Mouse (Mus musculus) G1E (cell line): ENCODE results near the gene BC005537. TPM values are rescaled to one million over a fixed set of nuclear protein-coding genes. Genes with fewer than 3 reads are reported as not detected.
"Not testable (repeated sequence)": the region's sequence is repeated elsewhere in the genome, so short reads cannot be mapped to it uniquely, and the experiment has no call there.

Experiments
- ATAC-seq: 2 replicates; pipeline ENCODE4 v1.8.0; 2016; ENCODE audit warnings: mild to moderate bottlenecking; ENCODE audit not compliant: insufficient number of reproducible peaks, poor library complexity, low FRiP score, severe bottlenecking; ENCODE audit errors: extremely low read depth
- DNase-seq: peaks from one replicate; pipeline ENCODE4 v3.0.0; 2012; ENCODE audit warnings: low spot score
- H3K27me3 ChIP-seq: 2 replicates; pipeline ENCODE4 v1.6.1; 2012; ENCODE audit warnings: mild to moderate bottlenecking, low read length, inconsistent platforms; ENCODE audit not compliant: insufficient read depth
- H3K36me3 ChIP-seq: replicated peaks from 2 replicates; pipeline ENCODE3; 2012; ENCODE audit warnings: mild to moderate bottlenecking, inconsistent platforms
- H3K4me1 ChIP-seq: 2 replicates; pipeline ENCODE4 v1.6.1; 2012; ENCODE audit warnings: low read depth, low read length, inconsistent platforms, mixed read lengths; ENCODE audit not compliant: insufficient read depth
- H3K4me3 ChIP-seq: 2 replicates; pipeline ENCODE4 v1.5.1; 2012; ENCODE audit warnings: low read depth, mild to moderate bottlenecking, inconsistent platforms, low read length, moderate library complexity, mixed read lengths
- H3K9me3 ChIP-seq: replicated peaks from 2 replicates; pipeline ENCODE4 v1.6.1; 2012; ENCODE audit warnings: inconsistent platforms
- CTCF ChIP-seq: IDR thresholded peaks from 2 replicates; pipeline ENCODE4 v1.5.1; 2012; ENCODE audit warnings: low read depth, low read length, inconsistent platforms, mixed read lengths
- GATA1 ChIP-seq: IDR thresholded peaks from 2 replicates; pipeline ENCODE4 v1.6.1; 2012; ENCODE audit warnings: borderline replicate concordance, low read length, inconsistent platforms, mixed read lengths
- GATA2 ChIP-seq: IDR thresholded peaks from 2 replicates; pipeline ENCODE4 v1.6.1; 2012; ENCODE audit warnings: low read depth, low read length, inconsistent platforms, borderline replicate concordance
- POLR2AphosphoS5 ChIP-seq: IDR thresholded peaks from 2 replicates; pipeline ENCODE4 v1.6.1; 2012; ENCODE audit warnings: low read depth, low read length, inconsistent platforms; ENCODE audit not compliant: insufficient replicate concordance
- TAL1 ChIP-seq: conservative IDR thresholded peaks from 2 replicates; pipeline ENCODE4 v1.6.1; 2012; ENCODE audit warnings: low read depth, low read length, inconsistent platforms, mixed read lengths
- polyA plus RNA-seq: library from polyadenylated mRNA; stranded (reverse); fragments of >175 nt; gene quantifications from 2 replicates; pipeline ENCODE4 v1.2.3, GENCODE M21; 2012
- total RNA-seq, 2 experiments: library from RNA; stranded (forward) in 1 of 2; stranded (reverse) in 1 of 2; fragments of 200-1000 nt in 1 of 2; fragments of >200 nt in 1 of 2; fragmentation: Nextera tagmentation in 1 of 2; gene quantifications; 2 replicates each; pipeline ENCODE4 v1.2.3; 2014 to 2017

Gene BC005537
- total and polyA plus RNA-seq, 3 experiments = 51.4 to 121 (median 61.7) TPM

DNA sequence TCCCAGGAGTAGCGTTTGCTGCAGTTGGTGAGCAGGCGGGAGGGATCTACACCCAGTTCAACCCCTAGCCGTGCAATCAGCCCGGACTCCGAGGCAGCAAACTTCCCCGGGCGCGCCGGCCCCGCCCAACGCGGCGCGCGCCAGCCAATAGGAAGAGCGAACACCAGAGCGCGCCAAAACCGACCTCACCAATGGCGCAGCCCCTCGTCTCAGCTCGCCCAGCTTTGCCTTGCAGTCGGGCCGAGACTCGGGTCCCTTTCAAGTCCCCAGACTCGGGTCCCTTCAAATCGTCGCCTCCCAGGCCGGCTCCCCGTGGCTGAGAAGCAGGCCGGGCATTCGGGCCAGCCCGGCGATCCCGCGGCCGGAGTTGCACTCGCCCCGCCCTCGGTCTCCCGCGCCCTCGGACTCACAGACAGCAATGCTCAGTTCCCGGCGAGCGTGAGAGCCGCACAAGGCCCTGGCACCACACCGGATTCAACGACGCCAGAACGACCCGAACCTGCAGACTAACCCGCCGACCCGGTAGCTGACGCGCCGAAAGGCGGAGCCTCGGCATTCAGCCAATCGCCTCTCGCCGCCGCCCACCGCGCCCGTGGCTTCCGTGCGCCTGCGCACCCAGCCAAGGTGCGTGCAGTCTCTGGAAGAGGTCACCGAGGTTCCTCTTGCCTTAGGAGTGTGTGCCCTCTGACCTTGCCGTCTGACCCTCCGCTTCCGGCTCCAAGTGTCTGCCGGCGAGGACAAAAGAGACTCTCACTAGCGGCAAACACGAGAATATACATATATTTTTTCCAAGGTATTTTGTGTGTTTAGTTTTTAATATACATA lies 39.8 kb upstream of the BC005537 start, which contains the start of gene Gmnn:
TSS of gene Gmnn (minus strand) at position 521 of the 825 bp plus-strand sequence.
- ATAC-seq (peak; percentile 82), DNase-seq (peak; percentile 95)
- TF ChIP-seq POLR2AphosphoS5 = no peak
- no peak for TF ChIP-seq GATA2

GRCm38 (mm10) chr13:24762254-24762653 lies 39.2 kb upstream of the BC005537 start:
- ATAC-seq (no peak), DNase-seq (no peak)
- Histone ChIP-seq H3K27me3 (no peaks in the 10 kb centered on the region), H3K36me3 (peaks cover 35% of the 10 kb centered on the region), H3K9me3 (no peaks in the 10 kb centered on the region), H3K4me1 (peaks cover 44% of the 10 kb centered on the region), H3K4me3 (peak overlapping the region; percentile 93)
- TF ChIP-seq POLR2AphosphoS5 = no peak
- TF ChIP-seq GATA1 = no peak
- no peak for TF ChIP-seq GATA2
- no peak for TF ChIP-seq CTCF
- no peak for TF ChIP-seq TAL1

More for the DNA sequence above, 39.8 kb upstream of the BC005537 start, which contains the start of gene Gmnn:
- Histone ChIP-seq H3K27me3 (no peaks in the 10 kb centered on the region), H3K9me3 (no peaks in the 10 kb centered on the region), H3K4me3 (peak within 1 kb of the TSS; percentile 93), H3K36me3 (peaks cover 41% of the 10 kb centered on the region), H3K4me1 (peaks cover 44% of the 10 kb centered on the region)

GRCm38 (mm10) chr13:24767809-24768208 lies 33.6 kb upstream of the BC005537 start:
- not testable (repeated sequence) for H3K9me3 ChIP-seq, H3K27me3 ChIP-seq, DNase-seq, H3K4me1 ChIP-seq, H3K36me3 ChIP-seq, H3K4me3 ChIP-seq, ATAC-seq

- not testable (repeated sequence) for ATAC-seq, H3K4me3 ChIP-seq, H3K9me3 ChIP-seq, H3K36me3 ChIP-seq, H3K27me3 ChIP-seq, DNase-seq, H3K4me1 ChIP-seq
Observed at GRCm38 (mm10) chr13:24771482-24771881, 30.0 kb upstream of the BC005537 start.

DNA sequence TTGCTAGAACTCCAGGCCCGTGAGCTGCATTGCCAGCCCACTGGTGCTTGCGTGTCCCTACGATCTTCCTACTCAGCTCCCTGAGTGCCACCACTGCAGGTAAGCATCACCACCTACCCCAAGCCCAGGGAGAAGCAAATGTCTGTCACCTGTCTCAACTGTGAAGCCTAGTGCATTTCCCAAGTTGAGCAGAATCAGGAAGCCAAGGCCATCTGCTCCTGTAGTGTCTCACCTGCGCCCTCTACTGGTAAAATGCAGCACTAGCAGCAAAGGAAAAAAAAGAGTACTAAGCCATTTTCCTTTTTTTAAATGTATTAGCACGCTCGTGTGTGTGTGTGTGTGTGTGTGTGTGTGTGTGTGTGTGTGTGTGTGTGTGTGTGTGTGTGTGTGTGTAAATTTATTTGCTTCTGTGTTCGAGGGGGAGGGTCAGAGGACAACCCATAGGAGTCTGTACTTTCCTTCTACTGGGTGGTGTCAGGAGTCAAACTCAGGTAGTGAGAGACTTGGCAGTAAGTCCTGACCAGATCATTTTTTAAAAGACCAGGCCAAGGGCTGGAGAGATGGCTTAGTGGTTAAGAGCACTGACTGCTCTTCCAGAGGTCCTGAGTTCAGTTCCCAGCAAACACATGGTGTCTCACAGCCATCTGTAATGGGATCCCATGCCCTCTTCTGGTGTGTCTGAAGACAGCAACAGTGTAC lies 25.2 kb upstream of the BC005537 start:
- no peaks in the 10 kb centered on the region for H3K36me3 ChIP-seq
- peak; percentile 45 for ATAC-seq
- H3K4me1 ChIP-seq = peaks cover 2% of the 10 kb centered on the region; the same call in 1 of the 2 replicates
- peak; percentile 89 for TF ChIP-seq CTCF
- no peak for TF ChIP-seq TAL1
- H3K9me3 ChIP-seq = no peaks in the 10 kb centered on the region
- peaks cover 25% of the 10 kb centered on the region for H3K27me3 ChIP-seq
- H3K4me3 ChIP-seq = no peak overlapping the region
- peak; percentile 25 for DNase-seq

- Histone ChIP-seq H3K4me1 (peaks cover 2% of the 10 kb centered on the region; the same call in 1 of the 2 replicates), H3K27me3 (peaks cover 31% of the 10 kb centered on the region), H3K36me3 (no peaks in the 10 kb centered on the region), H3K9me3 (no peaks in the 10 kb centered on the region), H3K4me3 (no peak overlapping the region)
- no peak for DNase-seq
- no peak for TF ChIP-seq TAL1
- no peak for TF ChIP-seq GATA2
- TF ChIP-seq GATA1 = no peak
- no peak for TF ChIP-seq CTCF
- no peak for TF ChIP-seq POLR2AphosphoS5
- ATAC-seq = no peak
Observed at GRCm38 (mm10) chr13:24778026-24778425, 23.4 kb upstream of the BC005537 start.
